Mouse (Mus musculus): ENCODE measurements at regions not wholly inside any gene's neighbourhood (a gene's known extent, or its start where the extent isn't known, plus 50 kb on each side); places are given as distances from the start of the nearest gene placed in this dataset.

DNA sequence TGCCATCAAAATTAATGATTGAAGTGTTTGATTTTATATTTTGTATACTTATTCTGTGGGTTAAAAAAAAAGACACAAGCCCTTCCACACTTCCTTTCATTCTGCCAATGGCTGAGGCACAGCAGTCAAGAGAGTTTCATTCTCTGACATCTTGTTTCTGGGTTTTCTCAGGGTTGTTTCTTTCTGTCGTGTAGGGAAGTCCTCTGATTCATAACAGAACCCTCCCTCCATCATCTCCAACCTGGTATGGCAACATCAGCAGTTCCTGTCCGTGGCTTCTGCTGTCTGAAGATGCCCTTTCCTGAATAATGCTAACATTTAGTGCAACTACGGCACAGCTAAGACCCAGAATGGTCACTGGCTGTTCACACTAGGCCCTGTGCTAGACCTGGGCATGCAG is 167.3 kb downstream of the Hs3st3b1 start:
- TF ChIP-seq CTCF (IDR thresholded peaks at IDR 0.05) (no peak), EP300 (IDR thresholded peaks at IDR 0.05) (no peak)
